Mouse (Mus musculus) layer of hippocampus, postnatal 14 days (tissue): Measurements from ENCODE around the gene Anapc15. TPM values are rescaled to one million over a fixed set of nuclear protein-coding genes. Genes with fewer than 3 reads are reported as not detected.

Experiments used
- DNase-seq, 2 experiments: peaks; one replicate each; pipeline ENCODE4 v3.0.0; 2021 to 2022; ENCODE audit warnings: low spot score in 2 of 2, mixed read lengths in 1 of 2
- long read RNA-seq, 2 experiments: library from polyadenylated mRNA; stranded (forward); transcript quantifications; one replicate each; pipeline ENCODE4 v2.0.0; 2021
- total RNA-seq, 2 experiments: library from RNA; stranded (reverse); gene quantifications; 2 replicates each; pipeline ENCODE4 v1.2.3; 2021

The Anapc15 gene
- 10 to 100 TPM; 31.7 to 35.3 TPM for total RNA-seq
- long read RNA-seq, experiment 1, partial matches to known transcripts, result 2 of 10 reads
- long read RNA-seq, experiment 1, other reads (novel, unspliced or antisense), result 4 of 10 reads
- long read RNA-seq, experiment 2, partial matches to known transcripts, result 2 of 16 reads
- long read RNA-seq, experiment 2, other reads (novel, unspliced or antisense), result 7 of 16 reads

GRCm38 (mm10) chr7:101863415-101863814 lies at the start of gene Anapc15:
TSS of gene Anapc15 (plus strand) at chr7:101863715.
- no peak for DNase-seq

- DNase-seq, result no peak
Measured at GRCm38 (mm10) chr7:101817861-101818401, 45.6 kb upstream of the Anapc15 start, which contains the start of gene Phox2a. TSS of gene Phox2a (plus strand) at chr7:101818313.

GRCm38 (mm10) chr7:101820295-101821030 lies 43.1 kb upstream of the Anapc15 start:
- no peak for DNase-seq

DNA sequence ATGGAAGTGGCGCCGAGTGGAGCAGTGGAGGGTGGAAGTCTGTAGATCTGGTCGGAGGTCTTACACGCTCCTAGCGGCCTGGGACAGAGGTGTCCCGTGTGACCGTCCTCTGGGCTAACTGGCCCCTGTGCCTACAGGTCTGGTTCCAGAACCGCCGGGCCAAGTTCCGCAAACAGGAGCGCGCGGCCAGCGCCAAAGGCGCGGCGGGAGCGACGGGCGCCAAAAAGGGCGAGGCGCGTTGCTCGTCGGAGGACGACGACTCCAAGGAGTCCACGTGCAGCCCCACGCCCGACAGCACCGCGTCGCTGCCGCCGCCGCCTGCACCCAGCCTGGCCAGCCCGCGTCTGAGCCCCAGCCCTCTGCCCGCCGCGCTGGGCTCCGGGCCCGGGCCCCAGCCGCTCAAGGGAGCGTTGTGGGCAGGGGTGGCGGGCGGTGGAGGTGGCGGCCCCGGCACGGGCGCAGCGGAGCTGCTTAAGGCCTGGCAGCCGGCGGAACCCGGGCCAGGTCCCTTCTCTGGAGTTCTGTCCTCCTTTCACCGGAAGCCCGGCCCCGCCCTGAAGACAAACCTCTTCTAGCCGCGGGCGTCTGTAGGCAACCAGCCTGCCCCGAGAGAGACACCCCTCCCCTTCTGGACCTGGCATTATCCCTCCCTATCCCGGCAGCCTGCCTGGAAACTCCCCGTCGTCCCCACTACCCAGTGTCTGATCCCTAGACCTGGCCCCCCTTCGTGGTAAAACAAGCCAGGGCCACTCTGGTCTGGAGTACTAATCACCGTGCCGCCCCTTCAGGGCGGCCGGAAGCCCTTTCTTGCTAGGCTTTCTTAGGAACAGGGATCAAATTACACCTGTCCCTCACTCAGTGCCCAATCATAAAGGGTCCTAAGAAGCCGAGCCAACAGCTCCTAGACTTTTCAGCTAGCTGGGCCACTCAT lies 41.7 kb upstream of the Anapc15 start:
- DNase-seq, result peak in 1 of 2 experiments; percentile 21

DNA sequence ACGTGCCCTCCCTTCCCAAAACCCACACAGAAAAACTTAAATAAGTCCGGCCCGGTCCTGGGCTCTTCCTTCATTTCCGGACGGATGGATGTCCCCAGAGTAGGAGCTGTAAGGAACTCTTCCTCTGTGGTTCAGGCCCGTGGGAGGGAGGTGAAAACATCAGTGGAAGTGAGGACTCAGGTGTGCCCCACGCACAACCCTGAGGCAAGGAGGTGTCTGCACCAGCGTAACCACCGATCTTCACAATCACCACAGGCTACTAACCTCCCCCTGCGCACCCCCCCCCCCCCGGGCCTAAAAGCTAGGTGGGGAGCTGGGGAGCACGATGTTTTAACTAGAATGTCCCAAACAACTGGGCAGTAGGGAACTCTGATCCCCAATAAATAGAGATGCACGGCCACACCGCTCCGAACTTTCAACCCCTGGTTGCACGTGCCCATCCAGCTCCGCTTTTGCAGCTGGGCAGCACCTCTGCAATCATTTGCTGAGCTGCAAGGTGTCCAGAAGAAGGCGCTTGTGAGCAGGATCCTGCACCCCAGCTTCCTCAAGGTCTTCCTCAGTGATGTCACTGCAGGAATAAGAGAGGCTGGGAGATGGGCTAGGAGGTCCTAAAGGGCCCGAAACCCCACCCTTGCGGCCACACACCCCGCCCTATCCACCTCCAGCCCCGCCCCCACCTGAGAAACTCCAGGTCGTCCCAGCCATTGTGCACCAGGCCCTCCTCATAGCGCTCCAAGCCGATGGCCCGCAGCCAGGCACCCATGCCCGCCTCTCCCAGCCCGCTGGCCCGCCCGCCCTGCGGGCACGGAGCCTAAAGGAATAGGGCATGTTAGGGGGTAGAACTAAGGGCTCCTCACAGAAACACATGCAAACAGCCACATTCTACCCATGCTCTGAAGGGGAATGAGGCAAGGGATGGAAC lies 40.4 kb upstream of the Anapc15 start:
- DNase-seq, result no peak

GRCm38 (mm10) chr7:101823758-101824630 lies 39.5 kb upstream of the Anapc15 start:
- no peak for DNase-seq

GRCm38 (mm10) chr7:101830373-101830772 lies 33.1 kb upstream of the Anapc15 start:
- no peak for DNase-seq

- no peak for DNase-seq
Measured at GRCm38 (mm10) chr7:101831437-101831836, 32.1 kb upstream of the Anapc15 start.

DNA sequence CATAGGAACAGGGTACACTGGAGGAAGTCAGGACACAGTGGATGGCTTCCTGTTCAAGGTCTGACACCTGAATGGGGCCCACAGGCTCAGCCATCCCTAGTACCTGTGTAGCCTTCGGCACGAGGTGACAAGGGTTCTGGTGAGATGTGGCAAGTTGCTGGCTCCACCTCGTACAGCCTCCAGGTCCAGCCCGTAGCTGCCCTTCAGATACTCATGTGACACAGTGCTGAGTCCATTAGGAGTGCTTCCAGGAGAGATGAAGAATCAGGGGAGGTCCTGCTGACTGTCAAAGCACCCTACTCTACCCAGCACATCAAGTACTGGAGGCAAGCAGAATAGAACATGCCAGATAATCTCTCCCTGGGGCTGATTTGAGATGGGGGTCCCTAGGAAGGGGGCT lies 31.1 kb upstream of the Anapc15 start:
- no peak for DNase-seq

GRCm38 (mm10) chr7:101833352-101833751 lies 30.2 kb upstream of the Anapc15 start:
- DNase-seq, result no peak

DNA sequence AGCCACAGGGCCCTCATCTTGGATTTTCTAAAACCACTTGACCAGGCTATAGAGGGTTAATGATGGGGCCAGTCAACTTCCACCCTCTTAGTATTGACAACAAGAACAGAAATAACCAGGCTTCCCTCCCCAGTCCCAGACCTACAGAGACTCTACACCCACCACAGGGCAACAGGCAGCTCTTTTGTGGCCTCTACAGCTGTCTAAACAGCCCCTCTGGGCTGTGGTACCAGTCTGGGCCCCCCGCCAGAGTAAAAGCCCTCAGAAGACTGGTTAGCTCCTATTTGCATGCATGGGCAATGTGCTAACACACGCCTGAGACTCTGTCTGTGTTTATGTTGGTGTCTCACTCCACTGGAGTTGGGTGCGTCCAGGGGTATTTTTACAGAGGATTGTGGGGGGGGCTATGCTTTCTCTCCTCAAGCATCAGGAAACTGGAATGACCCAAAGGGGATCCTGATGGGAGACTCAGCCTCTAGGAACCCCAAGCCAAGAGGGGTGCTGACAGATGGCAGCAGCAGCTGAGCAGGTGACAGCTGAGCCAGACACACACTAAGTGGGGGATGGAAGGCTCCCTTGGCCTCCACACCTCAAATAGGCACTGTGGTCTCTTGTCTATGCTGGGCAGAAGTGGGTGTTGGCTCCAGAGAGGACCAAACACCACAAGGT lies 29.5 kb upstream of the Anapc15 start:
- DNase-seq, result peak; percentile 41 to 51

DNA sequence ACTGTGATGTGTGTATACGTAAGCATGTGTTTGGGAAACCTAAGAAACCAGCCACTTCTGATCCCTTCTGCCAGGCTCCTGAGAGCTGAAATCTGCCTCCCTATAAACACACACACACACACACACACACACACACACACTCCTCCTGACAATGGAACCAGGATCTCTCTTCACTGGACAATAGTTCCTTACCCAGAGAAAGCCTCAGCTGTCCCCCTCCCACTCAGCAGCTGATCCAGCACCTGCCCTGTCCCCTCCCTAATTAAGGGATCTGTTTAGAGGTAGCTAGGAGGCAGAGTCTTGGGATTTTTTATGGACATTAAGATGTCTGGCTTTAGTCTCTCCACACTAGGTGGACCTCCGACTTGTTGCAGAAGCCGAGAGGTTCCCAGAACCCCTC lies 28.6 kb upstream of the Anapc15 start:
- no peak for DNase-seq

- no peak for DNase-seq
Measured at GRCm38 (mm10) chr7:101835457-101836109, 27.9 kb upstream of the Anapc15 start.

DNA sequence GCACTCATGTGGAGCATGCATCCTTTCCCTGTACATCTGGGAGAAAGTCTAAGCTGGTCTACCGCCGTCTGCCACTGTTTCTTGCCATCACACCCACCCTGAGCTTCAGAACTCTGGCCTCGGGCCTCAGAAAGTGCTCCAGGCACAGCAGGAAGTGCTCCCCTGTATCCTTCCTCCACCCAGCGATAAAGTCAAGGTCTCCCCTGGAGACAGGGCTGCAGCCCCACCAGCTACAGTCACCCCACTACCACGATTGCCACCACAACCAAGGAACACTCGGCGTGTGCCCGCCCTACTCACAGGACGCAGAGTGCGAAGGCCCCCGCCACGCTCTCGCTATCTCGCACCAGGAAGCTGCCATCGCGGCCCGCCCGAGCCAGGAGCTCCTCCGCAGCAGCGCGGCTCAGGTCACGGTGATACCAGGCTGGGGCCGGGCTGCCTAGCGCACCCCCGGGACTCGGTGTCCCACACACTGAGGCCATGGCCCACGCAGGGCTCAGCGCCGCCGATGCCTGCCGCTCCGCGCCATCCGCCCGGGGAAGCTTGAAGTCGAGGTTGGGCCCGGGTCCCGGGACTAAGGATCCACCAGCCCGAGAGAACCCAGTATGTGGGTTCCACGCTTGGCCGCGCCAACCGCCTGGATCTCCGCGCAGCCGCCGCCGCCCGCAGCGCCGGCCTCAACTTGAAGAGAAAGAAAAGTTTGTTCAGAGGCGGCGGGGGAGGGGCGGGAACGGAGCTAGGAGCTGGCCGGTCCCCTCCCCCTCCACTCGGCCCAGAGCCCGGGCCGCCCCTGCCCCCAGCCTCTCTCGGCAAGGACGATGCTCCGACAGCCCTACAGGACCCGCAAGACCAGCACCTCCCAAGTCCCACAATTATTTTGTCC lies 27.0 kb upstream of the Anapc15 start:
- DNase-seq, result peak; percentile 47 to 51

- DNase-seq, result peak in 1 of 2 experiments; percentile 16
Measured at GRCm38 (mm10) chr7:101837154-101837605, 26.3 kb upstream of the Anapc15 start.

- DNase-seq, result peak; percentile 50 to 69
Measured at GRCm38 (mm10) chr7:101837606-101838471, 25.7 kb upstream of the Anapc15 start, which contains the start of gene Inppl1. TSS of gene Inppl1 (minus strand) at chr7:101838229.
